7 mouse cellular contexts compared by ENCODE assay signal in genomic region chr8:110630571-110631071, GRCm38 (mm10). TPM values are rescaled to one million over a fixed set of nuclear protein-coding genes. Genes with fewer than 3 reads are reported as not detected.
A peak's percentile ranks its signal among the peaks of the same experiment; 100 is the strongest.
DNase-seq lines count a peak whose midpoint lies in the region; ATAC-seq and TF ChIP-seq lines count a peak whose summit lies in the region.

No protein-coding gene starts in this region.

- H3K4me1 ChIP-seq in thymus, adult 2 months (replicated peaks; ENCODE audit: control insufficient read depth, insufficient read depth, low read length), result no peaks in the 10 kb centered on the region
- H3K4me1 ChIP-seq in heart, embryonic 14.5 days (ENCODE audit: control insufficient read depth in 2 of 2, insufficient read depth in 2 of 2, low read length in 2 of 2), result peaks cover 0 to 6% of the 10 kb centered on the region in 2 experiments; a peak in 2 of 4 replicates

- DNase-seq in thymus, postnatal 0 days (ENCODE audit: low spot score), result peak; percentile 9
- no peak for DNase-seq in thymus, adult 2 months
- peak; percentile 83 to 93 for DNase-seq in cerebellum, postnatal 10 days
- peak; percentile 39 to 68 for DNase-seq in layer of hippocampus, postnatal 14 days (ENCODE audit: low spot score in 2 of 2)
- peak; percentile 51 for DNase-seq in ovary, postnatal 14 days (ENCODE audit: low spot score)
- no peak for DNase-seq in c-Kit-positive CD71-positive TER-119-positive erythroid progenitor cells, embryonic 14.5 days (ENCODE audit: low spot score)

- H3K4me2 ChIP-seq in heart, embryonic 14.5 days (ENCODE audit: low read length), result no peak overlapping the region

- H3K4me3 ChIP-seq in thymus, adult 2 months (ENCODE audit: control insufficient read depth, insufficient read depth, low read length), result no peak overlapping the region
- H3K4me3 ChIP-seq in heart, embryonic 14.5 days (ENCODE audit: control insufficient read depth in 1 of 2, insufficient read depth in 1 of 2, low read depth in 1 of 2, low read length in 2 of 2), result no peak overlapping the region

- TF ChIP-seq CTCF in thymus, adult 2 months (IDR thresholded peaks at IDR 0.05; ENCODE audit: borderline replicate concordance, control insufficient read depth, extremely low read depth, insufficient read depth, low read length, poor library complexity), result no peak

- H3K9me3 ChIP-seq in heart, embryonic 14.5 days (ENCODE audit: control insufficient read depth, low read length), result no peaks in the 10 kb centered on the region

- H3K36me3 ChIP-seq in thymus, adult 2 months (ENCODE audit: control insufficient read depth, insufficient read depth, low read length), result peaks cover 17% of the 10 kb centered on the region
- H3K36me3 ChIP-seq in heart, embryonic 14.5 days (ENCODE audit: control insufficient read depth, insufficient read depth, low read length), result peaks cover 39% of the 10 kb centered on the region

- no peaks in the 10 kb centered on the region for H3K27me3 ChIP-seq in thymus, adult 2 months (ENCODE audit: control insufficient read depth, insufficient read depth, low read length)
- H3K27me3 ChIP-seq in heart, embryonic 14.5 days (ENCODE audit: control insufficient read depth, insufficient read depth, low read length), result no peaks in the 10 kb centered on the region

- WGBS in thymus, adult 2 months, result 79% methylated on average over 8 of the region's 8 CpGs
- WGBS in heart, embryonic 14.5 days, result 51% methylated on average over 8 of the region's 8 CpGs

- ATAC-seq in heart, embryonic 14.5 days (ENCODE audit: insufficient number of reproducible peaks, insufficient read depth, low FRiP score, low read depth), result peak; percentile 68

- no peak overlapping the region for H3K27ac ChIP-seq in thymus, adult 2 months (ENCODE audit: control insufficient read depth, insufficient read depth, low read length)
- H3K27ac ChIP-seq in heart, embryonic 14.5 days (replicated peaks in 1 of 2; ENCODE audit: control insufficient read depth in 1 of 2, insufficient read depth in 1 of 2, low read depth in 2 of 2, low read length in 2 of 2), result peak overlapping the region; percentile 46 to 53

- no peak for TF ChIP-seq POLR2A in thymus, adult 2 months (IDR thresholded peaks at IDR 0.05; ENCODE audit: control insufficient read depth, extremely low read depth, insufficient read depth, low read length, poor library complexity)

- H3K9ac ChIP-seq in heart, embryonic 14.5 days (ENCODE audit: low read length), result no peak overlapping the region

RNA-seq across cellular contexts. Expression of gene Vac14, which starts 12.2 kb away (rescaled TPM):
- polyA plus RNA-seq in thymus, postnatal 0 days (2015; fragmentation: Nextera tagmentation; extraction: Ambion mirVana), result 15.9 and 16.9 TPM in 2 replicates
- 59.4 and 68.2 TPM in 2 replicates for polyA plus RNA-seq in thymus, adult 2 months (2012; rRNA removed)
- 17.4 and 19.6 TPM in 2 replicates for polyA plus RNA-seq in heart, embryonic 14.5 days (2014; fragmentation: Nextera tagmentation; extraction: Ambion mirVana)
- total RNA-seq in layer of hippocampus, postnatal 14 days (2021), result 10 to 100 TPM; 24.5 to 26.6 TPM

Comparison
In these comparisons a context has a peak if more than half of its experiments do, and no peak if none do; other contexts are left out.
1. DNase-seq: peak in thymus, postnatal 0 days (single experiment), cerebellum, postnatal 10 days (2 of 2), layer of hippocampus, postnatal 14 days (2 of 2) and ovary, postnatal 14 days (single experiment); none in thymus, adult 2 months (single experiment) and c-Kit-positive CD71-positive TER-119-positive erythroid progenitor cells, embryonic 14.5 days (single experiment).